Mouse (Mus musculus) kidney, postnatal 25 days (tissue): ENCODE results near the gene Gzmb.
A peak's percentile ranks its signal among the peaks of the same experiment; 100 is the strongest.
"Not testable (repeated sequence)": the region's sequence is repeated elsewhere in the genome, so short reads cannot be mapped to it uniquely, and the experiment has no call there.

Experiments
- DNase-seq, 2 experiments: peaks; one replicate each; pipeline ENCODE4 v3.0.0; 2021; ENCODE audit warnings: mixed read lengths in 2 of 2

The Gzmb gene

DNA sequence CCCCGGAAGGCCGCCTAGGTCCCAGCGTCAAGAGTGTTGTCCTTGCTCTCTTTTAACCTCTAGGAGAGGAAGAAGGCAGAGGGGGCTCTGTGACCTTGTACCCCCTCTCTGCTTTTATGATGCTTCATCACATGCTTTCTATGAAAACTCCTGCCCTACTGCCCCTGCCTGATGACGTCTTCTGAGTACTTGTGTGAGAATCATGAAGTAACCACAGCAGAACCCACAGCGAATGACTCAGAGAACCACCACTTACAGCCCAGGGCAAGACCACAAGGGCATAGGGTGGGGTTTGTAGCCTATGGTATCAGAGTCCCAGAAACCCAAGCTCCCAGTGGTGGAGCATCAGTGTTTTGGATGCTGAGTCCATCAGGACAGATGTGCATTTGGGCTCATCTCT, at the start of gene Gzmb:
Gene Gzmb (minus strand): TSS at position 108 of the 400 bp plus-strand sequence.
- DNase-seq: no peak

DNA sequence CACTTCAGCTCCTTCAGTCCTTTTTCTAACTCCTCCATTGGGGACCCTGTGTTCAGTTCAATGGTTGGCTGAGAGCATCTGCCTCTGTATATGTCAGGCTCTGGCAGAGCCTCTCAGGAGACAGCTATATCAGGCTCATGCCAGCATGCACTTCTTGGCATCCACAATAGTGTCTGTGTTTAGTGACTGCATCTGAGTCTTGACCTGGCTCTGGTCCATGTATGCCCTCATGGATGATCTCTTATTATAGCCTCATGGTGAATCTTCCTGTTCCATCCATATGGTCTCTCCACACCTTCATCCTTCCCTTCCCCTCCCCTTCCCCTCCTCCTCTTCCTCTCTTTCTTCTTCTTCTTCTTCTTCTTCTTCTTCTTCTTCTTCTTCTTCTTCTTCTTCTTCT, 49.7 kb upstream of the Gzmb start:
- not testable (repeated sequence) for DNase-seq

DNA sequence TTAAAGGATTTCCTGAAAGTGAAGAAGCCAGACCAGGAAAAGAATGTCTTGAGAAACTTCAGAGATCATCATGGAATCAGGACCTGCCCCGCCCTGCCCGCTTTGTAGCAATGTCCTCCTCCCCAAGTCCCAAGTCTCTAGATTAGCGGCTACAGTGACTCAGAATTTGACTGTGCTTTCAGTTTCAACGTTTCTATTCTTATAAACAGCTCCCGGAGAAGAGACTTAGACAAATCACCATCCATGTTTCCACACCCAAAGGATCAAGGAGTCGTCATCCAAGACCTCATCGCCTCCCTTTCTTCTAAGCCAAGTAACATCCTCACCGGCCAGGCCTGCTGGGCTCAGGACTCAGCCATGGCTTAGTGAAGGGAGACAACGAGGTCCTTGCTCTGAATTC, 48.2 kb upstream of the Gzmb start:
- no peak for DNase-seq

DNA sequence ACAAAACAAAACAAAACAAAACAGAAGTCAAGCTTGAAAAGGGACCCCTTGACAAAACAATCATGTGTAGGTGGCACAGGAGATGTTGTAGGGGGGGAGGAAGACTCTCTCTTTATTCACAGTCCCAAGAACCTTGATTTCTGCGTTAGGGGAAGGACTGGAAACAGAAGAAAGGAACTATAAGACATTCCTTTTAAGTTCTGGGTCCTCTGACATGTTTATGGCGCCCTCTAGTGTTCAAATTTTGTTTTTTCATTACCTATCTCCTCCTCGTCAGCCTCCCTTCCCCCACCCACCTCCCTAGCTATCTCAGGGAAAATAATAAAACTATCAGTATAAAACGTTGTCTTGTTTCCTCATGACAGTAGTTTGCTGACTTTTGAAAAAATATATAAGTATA, 42.1 kb upstream of the Gzmb start:
- peak in 1 of 2 experiments; percentile 14 for DNase-seq

DNA sequence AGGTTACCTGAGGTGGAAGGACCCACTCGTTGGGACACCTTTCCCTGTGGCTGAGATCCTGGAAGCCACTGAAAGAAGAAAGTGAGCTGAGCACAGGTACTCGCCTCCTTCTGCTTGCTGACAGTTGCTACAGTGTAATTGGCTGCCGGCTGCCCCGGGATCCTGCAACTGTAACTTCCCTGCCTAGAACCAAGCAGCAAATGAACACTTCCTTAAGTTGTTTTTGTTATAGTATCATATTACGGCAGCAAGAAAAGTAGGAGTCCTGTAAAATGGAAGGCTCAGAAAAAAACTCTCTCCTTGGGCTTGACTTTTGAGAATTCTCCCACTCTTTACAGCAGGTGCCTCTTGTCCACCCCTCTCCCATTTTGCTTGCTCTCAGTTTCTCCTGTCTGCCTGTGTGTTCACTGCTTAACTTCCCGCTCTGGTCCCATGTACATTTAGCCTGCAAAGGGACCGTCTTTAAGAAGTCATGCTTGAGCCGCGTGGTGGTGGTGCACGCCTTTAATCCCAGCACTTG, 41.5 kb upstream of the Gzmb start:
- no peak for DNase-seq

DNA sequence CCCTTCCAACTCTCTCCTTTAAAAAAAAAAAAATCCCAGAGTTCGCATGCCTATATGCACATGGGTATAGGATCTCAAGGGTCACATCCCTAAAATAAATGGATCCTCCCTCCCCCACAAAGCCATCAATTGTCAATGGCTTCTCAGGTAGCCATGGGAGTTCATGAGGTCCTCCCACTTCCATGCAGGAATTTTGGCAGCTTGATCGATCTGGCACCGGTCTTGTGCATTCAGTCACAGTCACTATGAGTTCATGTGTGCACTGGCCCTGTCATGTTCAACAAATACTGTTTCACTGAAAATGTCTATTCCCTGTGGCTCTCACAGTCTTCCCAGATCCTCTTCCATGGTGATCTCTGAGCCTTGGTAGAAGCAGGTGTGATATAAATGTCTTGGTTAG, 40.0 kb upstream of the Gzmb start:
- DNase-seq: no peak

DNA sequence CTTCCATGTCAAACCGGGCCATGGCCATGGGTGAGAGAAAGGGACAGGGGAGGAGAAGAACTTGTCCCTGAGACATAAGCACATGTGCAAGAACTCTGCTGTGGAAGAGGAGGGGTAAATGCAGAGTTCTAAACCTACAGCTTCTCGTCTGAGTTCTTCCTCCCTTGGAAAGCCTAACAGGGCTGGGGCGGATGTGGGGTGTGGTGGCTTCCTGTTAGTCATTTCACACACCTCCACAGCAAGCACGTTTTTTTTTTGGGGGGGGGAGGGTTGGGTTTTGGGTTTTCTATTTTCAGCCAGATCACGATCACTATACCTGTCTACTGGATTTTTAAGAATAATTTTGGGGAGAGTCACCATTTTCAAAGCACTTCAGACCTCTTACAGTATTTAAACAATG, 34.7 kb upstream of the Gzmb start:
- DNase-seq: no peak

DNA sequence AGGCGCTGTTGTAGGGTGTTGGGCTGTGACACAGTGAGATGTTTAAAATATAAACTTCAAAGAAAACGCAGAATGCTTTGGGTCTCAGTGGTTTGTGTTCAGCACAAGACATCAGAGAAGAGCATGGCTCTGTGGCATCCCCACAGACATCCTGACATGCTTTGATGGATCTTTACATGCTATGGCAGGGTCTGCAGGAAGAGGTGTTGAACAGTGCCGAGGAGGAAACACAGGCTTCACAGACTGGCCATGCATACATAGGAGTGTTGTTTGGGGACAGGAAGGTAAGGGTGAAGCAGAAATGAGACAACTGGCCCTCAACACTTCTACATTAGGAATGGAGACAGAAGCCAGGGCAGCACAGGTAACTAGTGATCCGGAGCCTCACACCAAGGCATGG, 34.0 kb upstream of the Gzmb start:
- no peak for DNase-seq

DNA sequence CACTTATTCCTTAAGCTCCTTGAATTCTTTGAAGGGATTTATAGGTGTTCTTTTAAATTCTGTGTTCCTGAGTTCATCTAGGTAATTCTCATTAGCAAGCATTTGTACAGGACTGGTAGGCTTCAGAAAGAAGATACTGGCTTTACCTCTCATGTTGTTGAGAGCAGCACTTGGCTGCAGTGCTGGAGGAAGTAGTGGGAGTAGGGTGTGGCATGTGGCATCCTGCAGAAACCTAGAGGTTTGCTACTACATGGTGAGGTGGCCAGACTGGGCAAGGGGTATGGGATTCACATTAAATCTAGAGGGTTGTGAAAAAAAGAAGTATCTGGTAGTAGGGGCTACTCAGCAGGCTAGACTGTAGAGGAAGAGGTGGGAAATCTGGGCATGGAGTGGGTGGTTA, 31.1 kb upstream of the Gzmb start:
- DNase-seq: no peak

DNA sequence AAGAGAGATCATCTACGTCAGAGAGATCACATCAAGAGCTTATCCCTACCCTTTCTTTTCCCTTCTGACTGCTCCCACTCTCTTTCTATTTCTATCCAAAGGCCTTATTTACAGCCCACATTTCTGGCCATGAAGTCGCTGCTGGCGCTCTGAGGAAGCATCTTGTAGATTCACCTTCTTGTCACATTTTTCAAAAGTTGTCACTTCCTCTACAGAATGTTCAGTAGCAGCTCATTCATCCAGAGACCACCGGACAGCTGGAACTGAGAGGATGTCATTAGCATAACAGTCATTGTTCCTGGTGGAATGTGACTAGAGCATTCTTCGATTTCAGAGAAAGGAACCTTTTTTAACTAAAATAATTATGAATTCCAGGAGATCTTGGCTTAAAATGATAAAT, 26.6 kb upstream of the Gzmb start:
- DNase-seq: no peak

DNA sequence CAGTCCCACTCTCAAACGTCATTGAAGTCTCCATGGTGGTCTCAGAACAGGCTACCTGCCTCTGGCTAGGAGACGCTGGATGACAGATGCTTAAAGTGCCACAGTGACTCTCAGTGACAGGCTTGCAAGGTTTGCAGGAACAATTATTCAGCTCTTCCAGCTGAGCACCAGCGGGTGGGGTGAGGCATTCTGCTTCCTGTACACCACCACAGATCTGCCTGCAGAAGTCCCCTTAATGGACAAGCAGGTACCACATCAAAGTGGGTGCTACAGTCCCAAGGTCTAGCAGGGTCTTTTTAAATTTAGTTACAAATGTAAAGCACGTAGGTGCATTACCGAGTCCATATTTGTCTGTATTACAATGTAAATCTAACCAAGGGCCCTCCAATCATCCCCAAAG, 25.7 kb upstream of the Gzmb start:
- DNase-seq: no peak

DNA sequence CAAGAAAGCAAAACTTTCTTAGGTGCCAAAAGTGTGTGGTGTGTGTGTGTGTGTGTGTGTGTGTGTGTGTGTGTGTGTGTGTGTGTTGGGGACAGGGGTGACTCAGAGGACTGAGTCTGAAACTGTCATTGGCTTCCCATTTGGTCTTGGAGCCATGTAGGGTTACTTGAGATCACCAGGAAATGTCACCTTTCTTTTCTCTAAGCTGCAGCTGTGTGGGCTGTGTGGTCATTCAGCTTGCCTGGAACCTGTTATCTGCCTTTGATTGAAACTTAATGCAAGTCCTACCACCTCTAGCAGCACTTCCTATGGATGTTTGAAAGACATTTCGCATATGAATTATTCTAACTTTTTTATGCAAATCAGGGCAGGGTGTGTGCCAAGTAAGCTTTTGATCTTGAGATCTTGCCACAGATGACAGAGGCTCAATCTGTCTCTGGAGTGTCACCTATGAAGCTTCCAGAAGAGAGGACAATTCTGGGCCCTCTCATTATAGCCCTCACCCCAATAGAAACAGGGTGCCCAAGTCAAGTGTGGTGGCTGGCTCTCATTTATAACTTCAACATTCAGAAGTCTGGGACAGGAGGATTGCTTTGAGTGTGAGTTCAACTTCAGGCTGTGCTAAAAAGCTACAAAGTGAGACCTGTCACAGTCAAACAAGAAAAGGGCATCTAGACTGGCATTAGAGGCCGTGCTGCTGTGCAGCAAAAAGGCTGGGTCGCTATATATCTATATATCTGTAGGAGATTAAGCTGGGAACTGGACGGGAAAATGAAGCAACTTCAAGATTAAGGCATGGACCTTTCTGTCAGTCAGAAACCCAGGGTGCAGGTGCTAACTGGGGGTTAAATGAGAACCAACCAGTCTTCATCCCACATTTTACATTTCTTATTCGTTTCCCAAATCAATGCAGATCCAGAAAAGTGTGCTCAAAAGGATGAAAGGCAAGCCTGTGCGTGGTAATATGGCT, 22.6 kb upstream of the Gzmb start:
- no peak for DNase-seq

DNA sequence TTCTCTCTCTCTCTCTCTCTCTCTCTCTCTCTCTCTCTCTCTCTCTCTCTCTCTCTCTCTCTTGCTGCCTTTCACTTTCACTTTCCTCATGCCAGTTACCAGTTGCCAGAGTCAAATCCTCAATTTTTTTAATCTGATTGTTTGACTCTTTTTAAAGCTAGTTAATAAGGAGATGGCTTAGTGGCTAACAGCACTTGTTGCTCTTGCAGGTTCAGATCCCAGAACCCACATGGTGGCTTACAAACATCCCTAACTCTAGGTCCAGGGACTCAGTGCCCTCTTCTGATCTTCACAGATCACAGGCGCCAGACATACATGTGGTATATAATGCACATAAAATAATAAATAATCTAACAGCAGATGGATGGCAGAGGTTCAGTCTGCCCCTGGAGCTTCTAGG, 21.8 kb upstream of the Gzmb start:
- no peak for DNase-seq

DNA sequence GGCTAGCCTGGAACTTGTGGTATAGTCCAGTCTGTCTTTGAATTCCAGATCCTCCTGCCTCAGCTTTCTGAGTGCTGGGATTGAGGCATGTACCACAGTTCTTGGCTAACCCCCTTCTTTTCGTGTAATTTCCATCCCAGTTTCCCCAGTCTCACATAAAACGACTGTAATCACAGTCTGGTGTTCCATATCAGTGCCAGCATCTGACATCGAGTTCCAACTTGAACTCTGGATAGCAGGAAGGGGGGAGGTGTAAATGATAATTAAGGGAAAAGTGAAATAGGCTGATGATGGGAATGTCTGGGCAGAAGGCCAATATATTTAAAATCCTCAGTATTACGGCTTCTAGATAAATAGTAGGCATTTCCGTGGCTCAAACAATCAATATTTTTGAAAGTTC, 19.0 kb upstream of the Gzmb start:
- no peak for DNase-seq

DNA sequence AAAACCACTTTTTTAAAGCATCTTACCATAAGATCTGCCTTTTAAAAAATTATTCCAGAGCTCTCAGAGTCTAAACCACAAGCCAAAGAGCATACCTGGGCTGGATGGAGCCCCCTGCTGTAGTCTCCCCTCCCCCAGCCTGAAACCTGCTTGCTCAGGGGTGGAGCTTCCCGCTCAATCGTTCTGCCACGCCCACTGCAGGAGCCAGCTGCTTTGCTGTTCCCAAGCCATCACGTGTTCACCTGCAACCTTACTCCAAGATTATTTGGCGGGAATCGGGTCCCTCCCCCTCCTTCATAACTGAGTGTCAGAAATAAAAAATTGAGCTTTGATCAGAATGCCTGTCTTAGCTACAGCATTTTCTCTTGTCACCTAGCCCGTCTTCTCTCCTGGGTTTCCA, 16.6 kb upstream of the Gzmb start:
- not testable (repeated sequence) for DNase-seq

DNA sequence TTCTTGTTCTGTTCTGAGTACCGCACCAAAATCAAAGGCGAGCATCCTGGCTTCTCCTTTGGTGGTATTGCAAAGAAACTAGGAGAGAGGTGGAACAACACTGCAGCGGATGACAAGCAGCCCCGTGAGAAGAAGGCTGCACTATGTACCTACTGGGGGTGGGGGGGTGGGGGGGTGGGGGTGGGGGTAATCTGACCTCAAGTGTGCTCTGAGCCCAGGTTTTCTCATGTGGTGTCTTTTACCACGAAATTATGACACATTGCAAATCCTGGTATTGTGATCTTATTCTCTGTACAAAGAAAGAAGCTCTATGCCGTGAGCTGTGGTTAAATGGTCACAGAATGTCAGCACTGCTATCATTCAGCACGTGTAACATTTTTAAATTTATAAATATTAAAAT, 14.0 kb upstream of the Gzmb start:
- DNase-seq: not testable (repeated sequence)

DNA sequence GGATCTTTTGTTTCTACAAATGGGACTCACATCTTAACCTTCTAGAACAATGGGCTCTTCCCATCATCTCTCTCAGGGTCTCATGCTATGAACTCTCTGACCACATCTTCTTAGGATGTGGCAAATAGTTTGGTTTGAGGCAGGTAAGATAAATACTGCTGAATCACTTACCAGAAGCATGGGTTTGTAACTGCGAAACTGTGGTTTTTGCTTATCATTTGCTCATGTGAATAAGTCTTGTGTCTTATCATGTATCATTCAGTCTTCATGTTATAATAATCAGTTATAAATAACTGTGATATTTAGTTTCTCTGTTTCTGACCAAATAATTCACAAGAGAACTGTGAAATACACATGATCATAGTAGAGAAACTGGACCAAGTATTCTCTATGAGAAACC, 4.0 kb upstream of the Gzmb start:
- no peak for DNase-seq

DNA sequence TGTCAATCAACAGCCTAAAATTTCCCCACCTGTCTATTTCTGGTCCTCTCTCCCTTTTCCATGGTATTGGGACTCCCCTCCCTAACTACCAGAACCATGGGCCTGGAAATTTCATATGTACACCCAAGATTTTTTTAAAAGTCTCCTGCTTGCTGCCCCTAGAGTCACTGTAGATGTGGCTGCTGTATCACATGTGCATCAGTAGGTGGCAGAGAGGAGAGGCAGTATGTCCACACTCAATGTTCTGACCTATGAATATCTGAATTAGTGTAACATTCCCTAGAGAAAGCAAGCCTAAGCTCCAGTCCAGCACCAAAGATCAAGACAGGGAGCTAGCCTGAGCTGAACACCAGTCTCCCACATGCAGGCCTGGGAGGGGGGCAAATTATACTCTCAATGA, 21.7 kb downstream of the Gzmb start:
- DNase-seq: no peak

DNA sequence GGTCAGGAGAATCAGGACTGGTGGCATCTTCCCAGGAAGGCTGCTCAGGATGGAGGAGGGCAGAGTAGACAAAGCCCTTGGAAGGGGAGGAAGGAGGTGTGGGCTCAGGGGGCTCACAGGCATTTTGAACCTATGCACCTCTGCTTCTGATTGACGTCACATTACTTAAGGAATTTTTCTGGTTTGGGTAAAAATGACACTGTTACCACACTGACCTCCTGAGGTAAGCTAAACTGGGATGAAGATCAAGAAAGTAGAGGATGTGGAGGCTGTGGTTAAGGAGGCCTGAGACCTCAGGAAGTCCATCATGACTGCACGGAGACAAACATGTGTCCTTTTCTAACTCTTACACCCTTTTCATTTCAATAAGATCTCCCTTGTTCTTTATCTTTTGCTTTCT, 27.5 kb downstream of the Gzmb start, which contains the start of gene Gzmc:
Gene Gzmc (minus strand): TSS at position 101 of the 400 bp plus-strand sequence.
- no peak for DNase-seq

DNA sequence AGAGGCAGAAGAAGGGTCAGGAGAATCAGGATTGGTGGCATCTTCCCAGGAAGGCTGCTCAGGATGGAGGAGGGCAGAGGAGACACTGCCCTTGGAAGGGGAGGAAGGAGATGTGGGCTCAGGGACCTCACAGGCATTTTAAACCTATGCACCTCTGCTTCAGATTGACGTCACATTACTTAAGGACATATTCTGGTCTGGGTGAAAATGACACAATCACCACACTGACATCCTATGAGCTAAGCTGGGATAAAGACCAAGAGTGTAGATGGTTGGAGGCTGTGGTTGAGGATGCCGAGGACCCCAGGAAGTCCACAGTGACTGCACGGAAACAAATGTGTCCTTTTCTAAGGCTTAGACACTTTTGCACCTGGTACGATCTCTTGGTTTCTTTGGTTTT, 50.7 kb downstream of the Gzmb start, which contains the start of gene Gzmf:
Gene Gzmf (minus strand): TSS at position 101 of the 400 bp plus-strand sequence.
- no peak for DNase-seq
